Mouse (Mus musculus) MEL (cell line): Measurements from ENCODE around the gene Serinc5. TPM values are rescaled to one million over a fixed set of nuclear protein-coding genes. Genes with fewer than 3 reads are reported as not detected.
A peak's percentile ranks its signal among the peaks of the same experiment; 100 is the strongest.

Source experiments
- DNase-seq: peaks from one replicate; pipeline ENCODE4 v3.0.0; 2011; ENCODE audit warnings: low read depth, low spot score
- H3K27ac ChIP-seq: 2 replicates; pipeline ENCODE4 v1.5.1; 2012; ENCODE audit warnings: low read depth, mild to moderate bottlenecking, control low read depth, low read length, moderate library complexity; ENCODE audit not compliant: control insufficient read depth
- H3K27me3 ChIP-seq, 2 experiments: fragments of 150-350 bp in 1 of 2; sonication (generic) in 1 of 2; 2 replicates each; pipeline ENCODE4 v1.6.1; 2012; ENCODE audit warnings: low read length in 2 of 2, mild to moderate bottlenecking in 2 of 2, improper control_type of control experiment in 1 of 2, moderate library complexity in 1 of 2; ENCODE audit not compliant: insufficient read depth in 2 of 2, control insufficient read depth in 1 of 2
- H3K36me3 ChIP-seq, 2 experiments: 2 replicates each; pipeline ENCODE4 v1.6.1; 2012 to 2014; ENCODE audit warnings: low read length in 2 of 2, improper control_type of control experiment in 1 of 2, inconsistent platforms in 1 of 2, mild to moderate bottlenecking in 1 of 2; ENCODE audit not compliant: insufficient read depth in 2 of 2, control insufficient read depth in 1 of 2
- H3K4me1 ChIP-seq, 2 experiments: fragments of 150-350 bp in 1 of 2; sonication (generic) in 1 of 2; 2 replicates each; pipeline ENCODE4 v1.6.1; 2012; ENCODE audit warnings: low read length in 2 of 2, improper control_type of control experiment in 1 of 2, mild to moderate bottlenecking in 1 of 2; ENCODE audit not compliant: insufficient read depth in 2 of 2, control insufficient read depth in 1 of 2
- H3K4me3 ChIP-seq, 2 experiments: fragments of 150-350 bp in 1 of 2; sonication (generic) in 1 of 2; 2 replicates each; pipeline ENCODE4 v1.5.1; 2012; ENCODE audit warnings: low read depth in 2 of 2, low read length in 2 of 2, mild to moderate bottlenecking in 2 of 2, moderate library complexity in 2 of 2, control low read depth in 1 of 2, improper control_type of control experiment in 1 of 2; ENCODE audit not compliant: control insufficient read depth in 1 of 2, insufficient read depth in 1 of 2
- H3K79me2 ChIP-seq: 2 replicates; pipeline ENCODE4 v1.6.1; 2012; ENCODE audit warnings: mild to moderate bottlenecking, low read length, moderate library complexity; ENCODE audit not compliant: control insufficient read depth, poor library complexity, insufficient read depth
- H3K9ac ChIP-seq: 2 replicates; pipeline ENCODE4 v1.6.1; 2012; ENCODE audit warnings: low read depth, mild to moderate bottlenecking, control low read depth, low read length, moderate library complexity; ENCODE audit not compliant: control insufficient read depth, poor library complexity, severe bottlenecking
- H3K9me3 ChIP-seq: fragments of 150-350 bp; sonication (generic); replicated peaks from 2 replicates; pipeline ENCODE4 v1.6.1; 2012; ENCODE audit warnings: mild to moderate bottlenecking, low read length, improper control_type of control experiment, moderate library complexity; ENCODE audit not compliant: insufficient read depth
- BHLHE40 ChIP-seq: IDR thresholded peaks from 2 replicates; pipeline ENCODE4 v1.6.1; 2012; ENCODE audit warnings: low read depth, mild to moderate bottlenecking, inconsistent platforms, low read length, improper control_type of control experiment, borderline replicate concordance
- CHD1 ChIP-seq: IDR thresholded peaks from 2 replicates; pipeline ENCODE4 v1.6.1; 2012; ENCODE audit warnings: low read depth, mild to moderate bottlenecking, inconsistent platforms, low read length, improper control_type of control experiment
- CTCF ChIP-seq, 3 experiments: IDR thresholded peaks in 2 of 3; conservative IDR thresholded peaks in 1 of 3; 2 replicates each; pipeline ENCODE4 v1.5.1; 2011 to 2012; ENCODE audit warnings: low read length in 3 of 3, low read depth in 2 of 3, mild to moderate bottlenecking in 2 of 3, improper control_type of control experiment in 1 of 3, inconsistent platforms in 1 of 3, mixed read lengths in 1 of 3, moderate library complexity in 1 of 3; ENCODE audit not compliant: control insufficient read depth in 1 of 3, insufficient read depth in 1 of 3, poor library complexity in 1 of 3, severe bottlenecking in 1 of 3
- E2F4 ChIP-seq: IDR thresholded peaks from 2 replicates; pipeline ENCODE4 v1.6.1; 2011; ENCODE audit warnings: low read depth, low read length, improper control_type of control experiment, borderline replicate concordance
- ETS1 ChIP-seq: IDR thresholded peaks from 2 replicates; pipeline ENCODE4 v1.6.1; 2012; ENCODE audit warnings: low read depth, mild to moderate bottlenecking, inconsistent platforms, low read length, improper control_type of control experiment, moderate library complexity
- GABPA ChIP-seq: IDR thresholded peaks from 2 replicates; pipeline ENCODE4 v1.6.1; 2012; ENCODE audit warnings: low read depth, mild to moderate bottlenecking, inconsistent platforms, low read length, improper control_type of control experiment, moderate library complexity
- MAX ChIP-seq: IDR thresholded peaks from 2 replicates; pipeline ENCODE4 v1.6.1; 2011; ENCODE audit warnings: low read length, improper control_type of control experiment
- MEF2A ChIP-seq: IDR thresholded peaks from 2 replicates; pipeline ENCODE4 v1.6.1; 2014; ENCODE audit warnings: low read depth, mild to moderate bottlenecking, inconsistent platforms, low read length, improper control_type of control experiment; ENCODE audit not compliant: poor library complexity, insufficient replicate concordance, severe bottlenecking; ENCODE audit errors: extremely low read depth
- MXI1 ChIP-seq: IDR thresholded peaks from 2 replicates; pipeline ENCODE4 v1.6.1; 2011; ENCODE audit warnings: mild to moderate bottlenecking, low read depth, low read length, improper control_type of control experiment
- MYB ChIP-seq: IDR thresholded peaks from 2 replicates; pipeline ENCODE4 v1.6.1; 2011; ENCODE audit warnings: mild to moderate bottlenecking, low read depth, low read length, improper control_type of control experiment
- POLR2AphosphoS2 ChIP-seq: IDR thresholded peaks from 2 replicates; pipeline ENCODE4 v1.6.1; 2011; ENCODE audit warnings: low read length, improper control_type of control experiment
- POLR2AphosphoS5 ChIP-seq: IDR thresholded peaks from 2 replicates; pipeline ENCODE4 v1.6.1; 2012; ENCODE audit warnings: low read depth, borderline replicate concordance, mild to moderate bottlenecking, inconsistent platforms, low read length, moderate library complexity, mixed read lengths
- RCOR1 ChIP-seq: IDR thresholded peaks from 2 replicates; pipeline ENCODE4 v1.6.1; 2012; ENCODE audit warnings: low read depth, mild to moderate bottlenecking, inconsistent platforms, low read length, improper control_type of control experiment
- SIN3A ChIP-seq: IDR thresholded peaks from 2 replicates; pipeline ENCODE4 v1.6.1; 2012; ENCODE audit warnings: low read length, improper control_type of control experiment, inconsistent platforms
- SMC3 ChIP-seq: IDR thresholded peaks from 2 replicates; pipeline ENCODE4 v1.6.1; 2011; ENCODE audit warnings: low read depth, low read length, improper control_type of control experiment
- TBP ChIP-seq: IDR thresholded peaks from 2 replicates; pipeline ENCODE4 v1.8.0; 2011; ENCODE audit warnings: low read depth, low read length, improper control_type of control experiment
- TCF12 ChIP-seq: IDR thresholded peaks from 2 replicates; pipeline ENCODE4 v1.6.1; 2014; ENCODE audit warnings: low read depth, mild to moderate bottlenecking, inconsistent platforms, low read length, improper control_type of control experiment, moderate library complexity
- USF1 ChIP-seq: IDR thresholded peaks from 2 replicates; pipeline ENCODE4 v1.6.1; 2014; ENCODE audit warnings: low read depth, mild to moderate bottlenecking, inconsistent platforms, low read length, improper control_type of control experiment, moderate library complexity
- USF2 ChIP-seq, 2 experiments: IDR thresholded peaks; 2 replicates each; pipeline ENCODE4 v1.6.1; 2011 to 2012; ENCODE audit warnings: improper control_type of control experiment in 2 of 2, low read length in 2 of 2, borderline replicate concordance in 1 of 2, inconsistent platforms in 1 of 2, low read depth in 1 of 2, mild to moderate bottlenecking in 1 of 2; ENCODE audit not compliant: insufficient read depth in 1 of 2
- ZMIZ1 ChIP-seq: IDR thresholded peaks from 2 replicates; pipeline ENCODE4 v1.6.1; 2012; ENCODE audit warnings: low read depth, mild to moderate bottlenecking, inconsistent platforms, low read length, improper control_type of control experiment, moderate library complexity
- polyA plus RNA-seq, 2 experiments: library from polyadenylated mRNA; stranded (reverse) in 1 of 2; unstranded in 1 of 2; fragments of >175 nt in 1 of 2; fragments of >200 nt in 1 of 2; gene quantifications; 2 replicates each; pipeline versions ENCODE4 v1.2.1 to v1.2.4; 2012; ENCODE audit warnings: low replicate concordance in 2 of 2, low read depth in 1 of 2; ENCODE audit not compliant: insufficient read length in 2 of 2, insufficient read depth in 1 of 2, missing spikeins in 1 of 2
- total RNA-seq: library from RNA; depleted of rRNA; stranded (reverse); fragments of 300-350 nt; gene quantifications from 2 replicates; pipeline ENCODE4 v1.2.3, GENCODE M21; 2012

Gene Serinc5
- total and polyA plus RNA-seq, 3 experiments: 4.0 to 8.8 TPM; not detected in 1

- H3K36me3 ChIP-seq: no peaks in the 10 kb centered on the region
- H3K27me3 ChIP-seq: no peaks in the 10 kb centered on the region
- H3K27ac ChIP-seq: no peak overlapping the region
- TF ChIP-seq USF1 (no peak), POLR2AphosphoS2 (no peak), E2F4 (no peak), GABPA (no peak), ETS1 (no peak), CHD1 (no peak), SMC3 (no peak), MYB (no peak), TBP (no peak), CTCF (IDR thresholded peaks at IDR 0.05 in 2 of 3, conservative IDR thresholded peaks at IDR 0.05 in 1 of 3; ENCODE audit: control insufficient read depth in 1 of 3, insufficient read depth in 1 of 3, low read depth in 2 of 3, low read length in 3 of 3, poor library complexity in 1 of 3, severe bottlenecking in 1 of 3) (no peak), MXI1 (no peak), SIN3A (no peak), MEF2A (no peak), BHLHE40 (no peak), ZMIZ1 (no peak), POLR2AphosphoS5 (no peak), TCF12 (no peak), MAX (no peak)
- no peaks in the 10 kb centered on the region for H3K79me2 ChIP-seq
- H3K4me1 ChIP-seq: no peaks in the 10 kb centered on the region
- H3K4me3 ChIP-seq: no peak overlapping the region
- H3K9ac ChIP-seq: no peak overlapping the region
- no peaks in the 10 kb centered on the region for H3K9me3 ChIP-seq
- no peak for DNase-seq
Measured at GRCm38 (mm10) chr13:92709535-92709934, 98.6 kb downstream of the Serinc5 start.

DNA sequence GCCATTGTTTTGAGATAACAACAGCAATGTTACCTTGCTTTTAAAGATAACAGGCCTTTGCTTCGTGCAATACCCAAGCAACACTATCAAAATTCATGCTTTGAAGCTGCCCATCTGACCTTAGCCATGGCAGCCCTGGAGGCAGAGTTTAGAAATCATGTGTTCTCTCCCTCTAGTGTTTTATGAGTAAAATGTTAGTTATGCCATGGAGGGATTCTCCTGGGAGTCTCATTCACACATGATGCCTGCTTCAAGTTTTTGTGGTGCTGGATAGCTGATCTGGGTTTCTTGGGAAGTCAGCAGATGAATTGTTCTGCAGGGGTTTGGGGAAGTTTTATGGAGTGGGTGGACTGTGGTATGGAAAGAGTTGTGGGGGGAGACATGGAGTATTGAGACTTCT is 99.5 kb downstream of the Serinc5 start:
- H3K9me3 ChIP-seq: no peaks in the 10 kb centered on the region
- H3K4me1 ChIP-seq: no peaks in the 10 kb centered on the region
- H3K4me3 ChIP-seq: no peak overlapping the region
- no peak for DNase-seq
- no peak overlapping the region for H3K9ac ChIP-seq
- TF ChIP-seq MXI1 (no peak), RCOR1 (no peak), TCF12 (peak; percentile 22; the same call in 1 of the 2 replicates), USF2 (IDR thresholded peaks at IDR 0.05; ENCODE audit: borderline replicate concordance in 1 of 2, insufficient read depth in 1 of 2, low read depth in 1 of 2, low read length in 2 of 2) (no peak)
- H3K79me2 ChIP-seq: no peaks in the 10 kb centered on the region
- no peaks in the 10 kb centered on the region for H3K27me3 ChIP-seq
- H3K27ac ChIP-seq: no peak overlapping the region
- no peaks in the 10 kb centered on the region for H3K36me3 ChIP-seq
